Mouse (Mus musculus) liver, embryonic 13.5 days (tissue): ENCODE measurements around the gene Ccdc171. TPM values are rescaled to one million over a fixed set of nuclear protein-coding genes. Genes with fewer than 3 reads are reported as not detected.
A peak's percentile ranks its signal among the peaks of the same experiment; 100 is the strongest.
"Not testable (repeated sequence)": the region's sequence is repeated elsewhere in the genome, so short reads cannot be mapped to it uniquely, and the experiment has no call there.

Source experiments
- ATAC-seq: fragments of 200-750 bp; cut with Nextera tagmentation; 2 replicates; pipeline ENCODE4 v1.8.0; 2017; ENCODE audit warnings: low read depth, mild to moderate bottlenecking, moderate number of reproducible peaks, moderate library complexity
- DNase-seq: peaks from one replicate; pipeline ENCODE4 v3.0.0; 2022
- H3K27ac ChIP-seq: fragments of 300-500 bp; sonication (generic); 2 replicates; pipeline ENCODE4 v1.5.1; 2015; ENCODE audit warnings: moderate library complexity, mild to moderate bottlenecking, inconsistent platforms
- H3K27me3 ChIP-seq: fragments of 300-500 bp; sonication (generic); 2 replicates; pipeline ENCODE4 v1.6.1; 2015; ENCODE audit warnings: mild to moderate bottlenecking, inconsistent platforms
- H3K36me3 ChIP-seq: fragments of 300-500 bp; sonication (generic); 2 replicates; pipeline ENCODE4 v1.6.1; 2015; ENCODE audit warnings: mild to moderate bottlenecking, inconsistent platforms
- H3K4me1 ChIP-seq: fragments of 300-500 bp; sonication (generic); replicated peaks from 2 replicates; pipeline ENCODE4 v1.6.1; 2015; ENCODE audit warnings: inconsistent platforms
- H3K4me2 ChIP-seq: fragments of 300-500 bp; sonication (generic); 2 replicates; pipeline ENCODE4 v1.6.1; 2015; ENCODE audit warnings: inconsistent platforms, mild to moderate bottlenecking, moderate library complexity
- H3K4me3 ChIP-seq: fragments of 300-500 bp; sonication (generic); replicated peaks from 2 replicates; pipeline ENCODE4 v1.5.1; 2015; ENCODE audit warnings: mild to moderate bottlenecking, inconsistent platforms
- H3K9ac ChIP-seq: fragments of 300-500 bp; sonication (generic); 2 replicates; pipeline ENCODE4 v1.6.1; 2015; ENCODE audit warnings: mild to moderate bottlenecking, inconsistent platforms
- H3K9me3 ChIP-seq: fragments of 300-500 bp; sonication (generic); replicated peaks from 2 replicates; pipeline ENCODE4 v1.6.1; 2016; ENCODE audit warnings: inconsistent platforms
- WGBS: fragments of 180-500 bp; shearing (Covaris S2); methylation state at CpG from one replicate; pipeline ENCODE4 v1.1.7; 2015; ENCODE audit not compliant: insufficient replicate concordance; 5-methylcytosine and 5-hydroxymethylcytosine counted together
- polyA plus RNA-seq: library from polyadenylated mRNA; unstranded; fragments of >200 nt; fragmentation: Nextera tagmentation; extraction: Ambion mirVana; gene quantifications from 2 replicates; pipeline ENCODE4 v1.2.1, GENCODE M21; 2015

Ccdc171 gene
- polyA plus RNA-seq, 1 experiment from 2014 or later = 1.1 TPM

- Histone ChIP-seq H3K27me3 (no peaks in the 10 kb centered on the region), H3K36me3 (no peaks in the 10 kb centered on the region), H3K4me1 (no peaks in the 10 kb centered on the region), H3K4me2 (no peak overlapping the region), H3K27ac (no peak overlapping the region), H3K9ac (no peak overlapping the region), H3K9me3 (no peaks in the 10 kb centered on the region), H3K4me3 (no peak overlapping the region)
- ATAC-seq (no peak), DNase-seq (no peak)
- WGBS = 71% methylated on average over 8 of the region's 8 CpGs
Observed at GRCm38 (mm10) chr4:83511083-83511482, 14.3 kb upstream of the Ccdc171 start.

GRCm38 (mm10) chr4:83512217-83512616, 13.1 kb upstream of the Ccdc171 start:
- Histone ChIP-seq H3K36me3 (no peaks in the 10 kb centered on the region), H3K27me3 (no peaks in the 10 kb centered on the region), H3K27ac (no peak overlapping the region), H3K4me2 (no peak overlapping the region), H3K9ac (no peak overlapping the region), H3K4me3 (no peak overlapping the region), H3K4me1 (no peaks in the 10 kb centered on the region), H3K9me3 (no peaks in the 10 kb centered on the region)
- 86% methylated on average over 3 of the region's 3 CpGs for WGBS
- ATAC-seq = no peak
- no peak for DNase-seq

GRCm38 (mm10) chr4:83512644-83513043, 12.7 kb upstream of the Ccdc171 start:
- Histone ChIP-seq H3K27me3 (no peaks in the 10 kb centered on the region), H3K36me3 (no peaks in the 10 kb centered on the region), H3K9ac (no peak overlapping the region), H3K9me3 (no peaks in the 10 kb centered on the region), H3K4me2 (no peak overlapping the region), H3K4me3 (no peak overlapping the region), H3K27ac (no peak overlapping the region), H3K4me1 (no peaks in the 10 kb centered on the region)
- ATAC-seq = no peak
- DNase-seq = no peak
- WGBS = 39% methylated on average over 2 of the region's 2 CpGs

- Histone ChIP-seq H3K4me2 (no peak overlapping the region), H3K4me1 (no peaks in the 10 kb centered on the region), H3K36me3 (no peaks in the 10 kb centered on the region), H3K27me3 (no peaks in the 10 kb centered on the region), H3K9me3 (no peaks in the 10 kb centered on the region), H3K4me3 (no peak overlapping the region), H3K27ac (no peak overlapping the region), H3K9ac (no peak overlapping the region)
- WGBS = 57% methylated on average over 1 of the region's 1 CpGs
- DNase-seq (no peak), ATAC-seq (no peak)
Observed at GRCm38 (mm10) chr4:83514183-83514582, 11.2 kb upstream of the Ccdc171 start.

GRCm38 (mm10) chr4:83514976-83515669, 10.2 kb upstream of the Ccdc171 start:
- Histone ChIP-seq H3K4me3 (no peak overlapping the region), H3K4me2 (no peak overlapping the region), H3K9ac (no peak overlapping the region), H3K27me3 (no peaks in the 10 kb centered on the region), H3K36me3 (no peaks in the 10 kb centered on the region), H3K9me3 (no peaks in the 10 kb centered on the region), H3K27ac (no peak overlapping the region), H3K4me1 (no peaks in the 10 kb centered on the region)
- DNase-seq (no peak), ATAC-seq (no peak)
- WGBS = 82% methylated on average over 10 of the region's 10 CpGs

GRCm38 (mm10) chr4:83516144-83516543, 9.2 kb upstream of the Ccdc171 start:
- H3K4me3 ChIP-seq, H3K9ac ChIP-seq, DNase-seq, H3K27ac ChIP-seq, H3K9me3 ChIP-seq, H3K4me2 ChIP-seq, H3K4me1 ChIP-seq, H3K36me3 ChIP-seq, ATAC-seq, H3K27me3 ChIP-seq: not testable (repeated sequence)
- WGBS = 71% methylated on average over 5 of the region's 6 CpGs

GRCm38 (mm10) chr4:83519148-83519547, 6.2 kb upstream of the Ccdc171 start:
- no peaks in the 10 kb centered on the region for H3K27me3 ChIP-seq
- WGBS = 54% methylated on average over 2 of the region's 2 CpGs
- peaks cover 5% of the 10 kb centered on the region for H3K4me1 ChIP-seq
- H3K4me2 ChIP-seq = no peak overlapping the region
- no peak overlapping the region for H3K9ac ChIP-seq
- H3K36me3 ChIP-seq = no peaks in the 10 kb centered on the region
- DNase-seq = no peak
- no peaks in the 10 kb centered on the region for H3K9me3 ChIP-seq
- H3K4me3 ChIP-seq = no peak overlapping the region
- H3K27ac ChIP-seq = no peak overlapping the region
- ATAC-seq = no peak

- no peak overlapping the region for H3K9ac ChIP-seq
- no peak overlapping the region for H3K4me2 ChIP-seq
- no peak overlapping the region for H3K27ac ChIP-seq
- H3K36me3 ChIP-seq = no peaks in the 10 kb centered on the region
- peaks cover 11% of the 10 kb centered on the region for H3K4me1 ChIP-seq
- H3K27me3 ChIP-seq = no peaks in the 10 kb centered on the region
- ATAC-seq (no peak), DNase-seq (no peak)
- H3K4me3 ChIP-seq = no peak overlapping the region
- no peaks in the 10 kb centered on the region for H3K9me3 ChIP-seq
Observed at GRCm38 (mm10) chr4:83519807-83520206, 5.5 kb upstream of the Ccdc171 start.

- no peak for DNase-seq
- ATAC-seq = no peak
- 74% methylated on average over 4 of the region's 4 CpGs for WGBS
- Histone ChIP-seq H3K4me1 (peaks cover 11% of the 10 kb centered on the region), H3K36me3 (no peaks in the 10 kb centered on the region), H3K4me3 (no peak overlapping the region), H3K27ac (no peak overlapping the region), H3K27me3 (no peaks in the 10 kb centered on the region), H3K9ac (no peak overlapping the region), H3K4me2 (no peak overlapping the region), H3K9me3 (no peaks in the 10 kb centered on the region)
Observed at GRCm38 (mm10) chr4:83520308-83520707, 5.0 kb upstream of the Ccdc171 start.

- DNase-seq = no peak
Observed at GRCm38 (mm10) chr4:83522066-83522465, 3.3 kb upstream of the Ccdc171 start.

GRCm38 (mm10) chr4:83524456-83524842, 896 bp upstream of the Ccdc171 start:
- DNase-seq = peak; percentile 43
- peak overlapping the region; percentile 87 for H3K27ac ChIP-seq

More at GRCm38 (mm10) chr4:83522066-83522465, 3.3 kb upstream of the Ccdc171 start:
- no peak overlapping the region for H3K27ac ChIP-seq
- no peak overlapping the region for H3K9ac ChIP-seq
- H3K9me3 ChIP-seq = no peaks in the 10 kb centered on the region
- peaks cover 25% of the 10 kb centered on the region for H3K4me1 ChIP-seq
- H3K4me3 ChIP-seq = no peak overlapping the region
- no peak for ATAC-seq
- WGBS = 58% methylated on average over 5 of the region's 5 CpGs
- no peak overlapping the region for H3K4me2 ChIP-seq
- H3K27me3 ChIP-seq = no peaks in the 10 kb centered on the region
- no peaks in the 10 kb centered on the region for H3K36me3 ChIP-seq

GRCm38 (mm10) chr4:83525690-83526055, 328 bp downstream of the Ccdc171 start:
- Histone ChIP-seq H3K9me3 (no peaks in the 10 kb centered on the region), H3K9ac (peak overlapping the region; percentile 83), H3K36me3 (no peaks in the 10 kb centered on the region), H3K27me3 (no peaks in the 10 kb centered on the region), H3K4me2 (peak overlapping the region; percentile 99), H3K4me1 (peaks cover 34% of the 10 kb centered on the region), H3K4me3 (peak overlapping the region; percentile 87), H3K27ac (peak overlapping the region; percentile 89)
- ATAC-seq (peak; percentile 66), DNase-seq (no peak)
- under 1% methylated on average over 18 of the region's 18 CpGs for WGBS

More at GRCm38 (mm10) chr4:83524456-83524842, 896 bp upstream of the Ccdc171 start:
- Histone ChIP-seq H3K4me1 (peaks cover 32% of the 10 kb centered on the region), H3K9me3 (no peaks in the 10 kb centered on the region), H3K4me2 (peak overlapping the region; percentile 99), H3K4me3 (peak overlapping the region; percentile 87), H3K36me3 (no peaks in the 10 kb centered on the region), H3K9ac (peak overlapping the region; percentile 86), H3K27me3 (no peaks in the 10 kb centered on the region)
- 8% methylated on average over 6 of the region's 6 CpGs for WGBS
- ATAC-seq = no peak
